Mouse (Mus musculus) MEL (cell line): ENCODE results near the gene Thoc3. TPM values are rescaled to one million over a fixed set of nuclear protein-coding genes. Genes with fewer than 3 reads are reported as not detected.

ENCODE experiments used
- DNase-seq: peaks from one replicate; pipeline ENCODE4 v3.0.0; 2011; ENCODE audit warnings: low read depth, low spot score
- H3K27ac ChIP-seq: 2 replicates; pipeline ENCODE4 v1.5.1; 2012; ENCODE audit warnings: low read depth, mild to moderate bottlenecking, control low read depth, low read length, moderate library complexity; ENCODE audit not compliant: control insufficient read depth
- H3K27me3 ChIP-seq, 2 experiments: fragments of 150-350 bp in 1 of 2; sonication (generic) in 1 of 2; 2 replicates each; pipeline ENCODE4 v1.6.1; 2012; ENCODE audit warnings: low read length in 2 of 2, mild to moderate bottlenecking in 2 of 2, improper control_type of control experiment in 1 of 2, moderate library complexity in 1 of 2; ENCODE audit not compliant: insufficient read depth in 2 of 2, control insufficient read depth in 1 of 2
- H3K36me3 ChIP-seq, 2 experiments: 2 replicates each; pipeline ENCODE4 v1.6.1; 2012 to 2014; ENCODE audit warnings: low read length in 2 of 2, improper control_type of control experiment in 1 of 2, inconsistent platforms in 1 of 2, mild to moderate bottlenecking in 1 of 2; ENCODE audit not compliant: insufficient read depth in 2 of 2, control insufficient read depth in 1 of 2
- H3K4me1 ChIP-seq, 2 experiments: fragments of 150-350 bp in 1 of 2; sonication (generic) in 1 of 2; 2 replicates each; pipeline ENCODE4 v1.6.1; 2012; ENCODE audit warnings: low read length in 2 of 2, improper control_type of control experiment in 1 of 2, mild to moderate bottlenecking in 1 of 2; ENCODE audit not compliant: insufficient read depth in 2 of 2, control insufficient read depth in 1 of 2
- H3K4me3 ChIP-seq, 2 experiments: fragments of 150-350 bp in 1 of 2; sonication (generic) in 1 of 2; 2 replicates each; pipeline ENCODE4 v1.5.1; 2012; ENCODE audit warnings: low read depth in 2 of 2, low read length in 2 of 2, mild to moderate bottlenecking in 2 of 2, moderate library complexity in 2 of 2, control low read depth in 1 of 2, improper control_type of control experiment in 1 of 2; ENCODE audit not compliant: control insufficient read depth in 1 of 2, insufficient read depth in 1 of 2
- H3K79me2 ChIP-seq: 2 replicates; pipeline ENCODE4 v1.6.1; 2012; ENCODE audit warnings: mild to moderate bottlenecking, low read length, moderate library complexity; ENCODE audit not compliant: control insufficient read depth, poor library complexity, insufficient read depth
- H3K9ac ChIP-seq: 2 replicates; pipeline ENCODE4 v1.6.1; 2012; ENCODE audit warnings: low read depth, mild to moderate bottlenecking, control low read depth, low read length, moderate library complexity; ENCODE audit not compliant: control insufficient read depth, poor library complexity, severe bottlenecking
- H3K9me3 ChIP-seq: fragments of 150-350 bp; sonication (generic); replicated peaks from 2 replicates; pipeline ENCODE4 v1.6.1; 2012; ENCODE audit warnings: mild to moderate bottlenecking, low read length, improper control_type of control experiment, moderate library complexity; ENCODE audit not compliant: insufficient read depth
- E2F4 ChIP-seq: IDR thresholded peaks from 2 replicates; pipeline ENCODE4 v1.6.1; 2011; ENCODE audit warnings: low read depth, low read length, improper control_type of control experiment, borderline replicate concordance
- POLR2A ChIP-seq, 2 experiments: IDR thresholded peaks; 2 replicates each; pipeline ENCODE4 v1.6.1; 2011 to 2012; ENCODE audit warnings: low read length in 2 of 2, mild to moderate bottlenecking in 2 of 2, control low read depth in 1 of 2, improper control_type of control experiment in 1 of 2, low read depth in 1 of 2, moderate library complexity in 1 of 2; ENCODE audit not compliant: control insufficient read depth in 1 of 2, insufficient read depth in 1 of 2, poor library complexity in 1 of 2
- POLR2AphosphoS2 ChIP-seq: IDR thresholded peaks from 2 replicates; pipeline ENCODE4 v1.6.1; 2011; ENCODE audit warnings: low read length, improper control_type of control experiment
- TAL1 ChIP-seq: IDR thresholded peaks from 2 replicates; pipeline ENCODE4 v1.6.1; 2012; ENCODE audit warnings: mild to moderate bottlenecking, inconsistent platforms, low read length, moderate library complexity, mixed read lengths
- USF1 ChIP-seq: IDR thresholded peaks from 2 replicates; pipeline ENCODE4 v1.6.1; 2014; ENCODE audit warnings: low read depth, mild to moderate bottlenecking, inconsistent platforms, low read length, improper control_type of control experiment, moderate library complexity
- USF2 ChIP-seq, 2 experiments: IDR thresholded peaks; 2 replicates each; pipeline ENCODE4 v1.6.1; 2011 to 2012; ENCODE audit warnings: improper control_type of control experiment in 2 of 2, low read length in 2 of 2, borderline replicate concordance in 1 of 2, inconsistent platforms in 1 of 2, low read depth in 1 of 2, mild to moderate bottlenecking in 1 of 2; ENCODE audit not compliant: insufficient read depth in 1 of 2
- polyA plus RNA-seq, 2 experiments: library from polyadenylated mRNA; stranded (reverse) in 1 of 2; unstranded in 1 of 2; fragments of >175 nt in 1 of 2; fragments of >200 nt in 1 of 2; gene quantifications; 2 replicates each; pipeline versions ENCODE4 v1.2.1 to v1.2.4; 2012; ENCODE audit warnings: low replicate concordance in 2 of 2, low read depth in 1 of 2; ENCODE audit not compliant: insufficient read length in 2 of 2, insufficient read depth in 1 of 2, missing spikeins in 1 of 2
- total RNA-seq: library from RNA; depleted of rRNA; stranded (reverse); fragments of 300-350 nt; gene quantifications from 2 replicates; pipeline ENCODE4 v1.2.3, GENCODE M21; 2012; rRNA removed

The Thoc3 gene
- total and polyA plus RNA-seq, 3 experiments: 94.0 to 109 TPM; not detected in 1

DNA sequence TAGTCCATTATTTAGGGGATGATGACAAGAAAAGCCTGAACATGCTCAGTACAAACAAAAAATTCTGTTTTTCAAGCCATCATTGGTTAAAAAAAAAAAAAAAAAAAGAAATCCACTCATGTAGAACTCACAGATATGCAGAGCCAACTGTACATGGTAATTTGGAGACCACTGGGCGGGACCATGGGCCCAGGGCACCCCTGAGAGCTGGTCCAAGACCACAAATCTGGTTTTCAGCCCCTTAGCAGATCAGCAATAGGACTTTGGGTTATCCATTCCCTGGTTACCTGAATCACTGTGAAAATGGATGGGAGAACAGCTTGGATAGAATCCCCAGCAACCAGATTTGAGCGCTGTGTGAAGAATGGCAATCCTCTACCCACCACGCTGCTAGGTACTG, 57.0 kb downstream of the Thoc3 start:
- Histone ChIP-seq H3K27me3 (no peaks in the 10 kb centered on the region), H3K4me1 (peaks cover 0 to 5% of the 10 kb centered on the region in 2 experiments; a peak in 1 of 4 replicates), H3K9me3 (no peaks in the 10 kb centered on the region), H3K79me2 (no peaks in the 10 kb centered on the region), H3K27ac (no peak overlapping the region), H3K36me3 (no peaks in the 10 kb centered on the region), H3K9ac (no peak overlapping the region), H3K4me3 (no peak overlapping the region)
- DNase-seq: no peak
- no peak for TF ChIP-seq USF1
- no peak for TF ChIP-seq USF2 (IDR thresholded peaks at IDR 0.05; ENCODE audit: borderline replicate concordance in 1 of 2, insufficient read depth in 1 of 2, low read depth in 1 of 2, low read length in 2 of 2)
- no peak for TF ChIP-seq TAL1
- no peak for TF ChIP-seq POLR2A (IDR thresholded peaks at IDR 0.05; ENCODE audit: control insufficient read depth in 1 of 2, insufficient read depth in 1 of 2, low read depth in 1 of 2, low read length in 2 of 2, poor library complexity in 1 of 2)
- TF ChIP-seq POLR2AphosphoS2: no peak
- TF ChIP-seq E2F4: no peak

Other genes starting within 250 kb of the Thoc3 start
- gene Cplx2, start 97.5 kb downstream of the Thoc3 start, total RNA-seq: 1.8 and 2.1 TPM in 2 replicates
- gene Cplx2, start 97.5 kb downstream of the Thoc3 start, polyA plus RNA-seq: 1 to 10 TPM in 1 of 2 experiments, not detected in 1; 4.7 TPM
- 4.9 and 5.6 TPM in 2 replicates for gene Simc1, start 34.9 kb upstream of the Thoc3 start, total RNA-seq
- 10 to 100 TPM in 1 of 2 experiments, not detected in 1; 11.9 TPM for gene Simc1, start 34.9 kb upstream of the Thoc3 start, polyA plus RNA-seq
- 32.0 and 34.2 TPM in 2 replicates for gene 4833439L19Rik, start 96.6 kb upstream of the Thoc3 start, total RNA-seq
- gene 4833439L19Rik, start 96.6 kb upstream of the Thoc3 start, polyA plus RNA-seq: 10 to 100 TPM in 1 of 2 experiments, not detected in 1; 53.8 TPM
- gene Arl10, start 106.2 kb upstream of the Thoc3 start, total RNA-seq: 3.8 and 5.1 TPM in 2 replicates
- 10 to 100 TPM in 1 of 2 experiments, not detected in 1; 10.9 TPM for gene Arl10, start 106.2 kb upstream of the Thoc3 start, polyA plus RNA-seq
- gene Nop16, start 121.2 kb upstream of the Thoc3 start, total RNA-seq: 126 and 131 TPM in 2 replicates
- gene Nop16, start 121.2 kb upstream of the Thoc3 start, polyA plus RNA-seq: 100 to 1,000 TPM in 1 of 2 experiments, not detected in 1; 172 TPM
- 54.0 and 59.8 TPM in 2 replicates for gene Higd2a, start 121.4 kb upstream of the Thoc3 start, total RNA-seq
- gene Higd2a, start 121.4 kb upstream of the Thoc3 start, polyA plus RNA-seq: 100 to 1,000 TPM in 1 of 2 experiments, not detected in 1; 131 TPM
- gene Cltb, start 142.5 kb upstream of the Thoc3 start, total RNA-seq: 23.5 and 25.0 TPM in 2 replicates
- 10 to 100 TPM in 1 of 2 experiments, not detected in 1; 59.9 TPM for gene Cltb, start 142.5 kb upstream of the Thoc3 start, polyA plus RNA-seq
- gene Faf2, start 152.9 kb upstream of the Thoc3 start, total RNA-seq: 27.8 and 31.4 TPM in 2 replicates
- 10 to 100 TPM in 1 of 2 experiments, not detected in 1; 39.3 TPM for gene Faf2, start 152.9 kb upstream of the Thoc3 start, polyA plus RNA-seq
- 10.4 and 10.7 TPM in 2 replicates for gene Rnf44, start 225.1 kb upstream of the Thoc3 start, total RNA-seq
- gene Rnf44, start 225.1 kb upstream of the Thoc3 start, polyA plus RNA-seq: 10 to 100 TPM in 1 of 2 experiments, not detected in 1; 60.5 TPM
- gene Cdhr2, start 232.6 kb upstream of the Thoc3 start, total RNA-seq: not detected in 2 replicates
- gene Cdhr2, start 232.6 kb upstream of the Thoc3 start, polyA plus RNA-seq: not detected